Mouse (Mus musculus) G1E (cell line): ENCODE results near the gene Mreg. TPM values are rescaled to one million over a fixed set of nuclear protein-coding genes. Genes with fewer than 3 reads are reported as not detected.

ENCODE experiments used
- ATAC-seq: 2 replicates; pipeline ENCODE4 v1.8.0; 2016; ENCODE audit warnings: mild to moderate bottlenecking; ENCODE audit not compliant: insufficient number of reproducible peaks, poor library complexity, low FRiP score, severe bottlenecking; ENCODE audit errors: extremely low read depth
- DNase-seq: peaks from one replicate; pipeline ENCODE4 v3.0.0; 2012; ENCODE audit warnings: low spot score
- H3K27me3 ChIP-seq: 2 replicates; pipeline ENCODE4 v1.6.1; 2012; ENCODE audit warnings: mild to moderate bottlenecking, low read length, inconsistent platforms; ENCODE audit not compliant: insufficient read depth
- H3K36me3 ChIP-seq: replicated peaks from 2 replicates; pipeline ENCODE3; 2012; ENCODE audit warnings: mild to moderate bottlenecking, inconsistent platforms
- H3K4me1 ChIP-seq: 2 replicates; pipeline ENCODE4 v1.6.1; 2012; ENCODE audit warnings: low read depth, low read length, inconsistent platforms, mixed read lengths; ENCODE audit not compliant: insufficient read depth
- H3K4me3 ChIP-seq: 2 replicates; pipeline ENCODE4 v1.5.1; 2012; ENCODE audit warnings: low read depth, mild to moderate bottlenecking, inconsistent platforms, low read length, moderate library complexity, mixed read lengths
- H3K9me3 ChIP-seq: replicated peaks from 2 replicates; pipeline ENCODE4 v1.6.1; 2012; ENCODE audit warnings: inconsistent platforms
- CTCF ChIP-seq: IDR thresholded peaks from 2 replicates; pipeline ENCODE4 v1.5.1; 2012; ENCODE audit warnings: low read depth, low read length, inconsistent platforms, mixed read lengths
- GATA1 ChIP-seq: IDR thresholded peaks from 2 replicates; pipeline ENCODE4 v1.6.1; 2012; ENCODE audit warnings: borderline replicate concordance, low read length, inconsistent platforms, mixed read lengths
- GATA2 ChIP-seq: IDR thresholded peaks from 2 replicates; pipeline ENCODE4 v1.6.1; 2012; ENCODE audit warnings: low read depth, low read length, inconsistent platforms, borderline replicate concordance
- POLR2AphosphoS5 ChIP-seq: IDR thresholded peaks from 2 replicates; pipeline ENCODE4 v1.6.1; 2012; ENCODE audit warnings: low read depth, low read length, inconsistent platforms; ENCODE audit not compliant: insufficient replicate concordance
- TAL1 ChIP-seq: conservative IDR thresholded peaks from 2 replicates; pipeline ENCODE4 v1.6.1; 2012; ENCODE audit warnings: low read depth, low read length, inconsistent platforms, mixed read lengths
- polyA plus RNA-seq: library from polyadenylated mRNA; stranded (reverse); fragments of >175 nt; gene quantifications from 2 replicates; pipeline ENCODE4 v1.2.3, GENCODE M21; 2012
- total RNA-seq, 2 experiments: library from RNA; stranded (forward) in 1 of 2; stranded (reverse) in 1 of 2; fragments of 200-1000 nt in 1 of 2; fragments of >200 nt in 1 of 2; fragmentation: Nextera tagmentation in 1 of 2; gene quantifications; 2 replicates each; pipeline ENCODE4 v1.2.3; 2014 to 2017

Gene Mreg
- total and polyA plus RNA-seq, 3 experiments: 0.05 TPM; not detected in 2

- TF ChIP-seq TAL1 (no peak), POLR2AphosphoS5 (no peak), GATA1 (no peak), GATA2 (no peak), CTCF (no peak)
- DNase-seq (no peak), ATAC-seq (no peak)
- Histone ChIP-seq H3K4me1 (no peaks in the 10 kb centered on the region), H3K4me3 (no peak overlapping the region), H3K9me3 (peaks cover 3% of the 10 kb centered on the region; the same call in 1 of the 2 replicates), H3K27me3 (peaks cover 38% of the 10 kb centered on the region), H3K36me3 (no peaks in the 10 kb centered on the region)
Measured at GRCm38 (mm10) chr1:72216761-72217160, 4.7 kb upstream of the Mreg start.

- no peaks in the 10 kb centered on the region for H3K36me3 ChIP-seq
- H3K27me3 ChIP-seq: peaks cover 32% of the 10 kb centered on the region
- no peak for ATAC-seq
- TF ChIP-seq CTCF (no peak), TAL1 (no peak), POLR2AphosphoS5 (no peak), GATA2 (no peak), GATA1 (no peak)
- peaks cover 4% of the 10 kb centered on the region; the same call in 1 of the 2 replicates for H3K9me3 ChIP-seq
- no peak for DNase-seq
- H3K4me1 ChIP-seq: no peaks in the 10 kb centered on the region
- no peak overlapping the region for H3K4me3 ChIP-seq
Measured at GRCm38 (mm10) chr1:72215174-72215573, 3.1 kb upstream of the Mreg start.

GRCm38 (mm10) chr1:72214470-72214961, 2.4 kb upstream of the Mreg start:
- ATAC-seq: no peak
- no peaks in the 10 kb centered on the region for H3K4me1 ChIP-seq
- no peak for DNase-seq
- H3K36me3 ChIP-seq: no peaks in the 10 kb centered on the region
- H3K4me3 ChIP-seq: no peak overlapping the region
- H3K9me3 ChIP-seq: peaks cover 4% of the 10 kb centered on the region; the same call in 1 of the 2 replicates
- peaks cover 29% of the 10 kb centered on the region for H3K27me3 ChIP-seq
- no peak for TF ChIP-seq CTCF
- no peak for TF ChIP-seq TAL1
- no peak for TF ChIP-seq GATA2
- TF ChIP-seq POLR2AphosphoS5: no peak
- TF ChIP-seq GATA1: no peak

- Histone ChIP-seq H3K4me3 (no peak overlapping the region), H3K27me3 (peaks cover 31% of the 10 kb centered on the region), H3K36me3 (no peaks in the 10 kb centered on the region), H3K4me1 (no peaks in the 10 kb centered on the region), H3K9me3 (peaks cover 4% of the 10 kb centered on the region; the same call in 1 of the 2 replicates)
- no peak for TF ChIP-seq TAL1
- no peak for TF ChIP-seq CTCF
- no peak for TF ChIP-seq GATA2
- no peak for TF ChIP-seq POLR2AphosphoS5
- no peak for ATAC-seq
- no peak for DNase-seq
Measured at GRCm38 (mm10) chr1:72213954-72214353, 1.8 kb upstream of the Mreg start.

- ATAC-seq (no peak), DNase-seq (no peak)
- Histone ChIP-seq H3K4me1 (no peaks in the 10 kb centered on the region), H3K36me3 (no peaks in the 10 kb centered on the region), H3K9me3 (peaks cover 4% of the 10 kb centered on the region; the same call in 1 of the 2 replicates), H3K4me3 (no peak overlapping the region), H3K27me3 (peaks cover 15% of the 10 kb centered on the region)
- no peak for TF ChIP-seq CTCF
- TF ChIP-seq GATA1: no peak
- no peak for TF ChIP-seq POLR2AphosphoS5
Measured at GRCm38 (mm10) chr1:72210803-72211679, 1.1 kb downstream of the Mreg start.

GRCm38 (mm10) chr1:72208095-72208494, 4.0 kb downstream of the Mreg start:
- ATAC-seq (no peak), DNase-seq (no peak)
- TF ChIP-seq GATA1 (no peak), TAL1 (no peak), CTCF (no peak), GATA2 (no peak), POLR2AphosphoS5 (no peak)
- H3K9me3 ChIP-seq: peaks cover 4% of the 10 kb centered on the region; the same call in 1 of the 2 replicates
- no peaks in the 10 kb centered on the region for H3K4me1 ChIP-seq
- no peak overlapping the region for H3K4me3 ChIP-seq
- no peaks in the 10 kb centered on the region for H3K36me3 ChIP-seq
- H3K27me3 ChIP-seq: peaks cover 10% of the 10 kb centered on the region
